Mouse (Mus musculus) adipocyte (in vitro differentiated cells): ENCODE measurements at regions not wholly inside any gene's neighbourhood (a gene's known extent, or its start where the extent isn't known, plus 50 kb on each side); places are given as distances from the start of the nearest gene placed in this dataset.
A peak's percentile ranks its signal among the peaks of the same experiment; 100 is the strongest.

ENCODE experiments used
- DNase-seq: peaks from one replicate; pipeline ENCODE4 v3.0.0-alpha.2; 2016; ENCODE audit warnings: low spot score

DNA sequence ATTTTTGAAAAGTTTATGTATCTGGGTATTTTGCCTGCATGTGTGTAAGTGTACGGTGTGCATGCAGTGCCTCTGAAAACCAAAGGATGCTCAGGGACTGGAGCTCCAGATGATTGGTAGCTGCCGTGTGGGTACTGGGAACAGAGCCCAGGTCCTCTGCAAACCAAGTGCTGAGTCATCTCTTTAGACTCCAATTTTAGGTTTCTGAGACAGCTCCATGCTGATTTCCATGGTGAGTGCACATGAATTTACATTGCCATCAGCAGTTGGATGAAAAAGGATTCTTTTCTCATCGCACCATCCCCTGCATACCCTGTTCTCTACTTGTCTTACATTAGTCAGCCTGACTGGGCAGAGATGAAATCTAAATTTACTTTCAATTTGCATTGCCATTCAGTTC is 122.1 kb upstream of the Otogl start:
- DNase-seq, result peak; percentile 12

DNA sequence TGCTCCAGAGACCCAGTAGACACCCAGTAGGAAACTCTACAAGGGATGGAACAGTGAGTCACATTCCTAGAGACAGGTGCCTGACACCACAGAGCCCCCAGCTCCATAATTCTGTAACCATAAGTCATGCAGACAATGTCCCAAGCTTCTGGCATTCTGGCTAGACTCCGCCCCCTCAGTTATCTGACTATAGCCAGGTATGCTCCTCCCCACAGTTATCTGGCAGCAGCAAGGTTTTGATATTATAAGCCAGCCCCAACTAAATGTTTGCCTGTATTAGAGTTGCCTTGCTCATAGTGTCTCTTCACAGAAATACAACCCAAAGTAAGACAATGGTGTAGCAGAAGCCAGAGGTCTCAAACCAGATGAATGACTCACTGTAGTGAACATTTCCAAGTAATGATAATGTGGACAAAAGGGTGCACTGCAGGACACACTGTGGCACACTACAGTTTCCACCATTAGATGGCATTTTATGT is 121.4 kb upstream of the Otogl start:
- no peak for DNase-seq

GRCm38 (mm10) chr10:108027506-108027905 is 115.6 kb upstream of the Otogl start:
- no peak for DNase-seq

- DNase-seq, result no peak
Observed at GRCm38 (mm10) chr10:108024227-108024626, 112.3 kb upstream of the Otogl start.

GRCm38 (mm10) chr10:108016552-108016951 is 104.6 kb upstream of the Otogl start:
- no peak for DNase-seq

DNA sequence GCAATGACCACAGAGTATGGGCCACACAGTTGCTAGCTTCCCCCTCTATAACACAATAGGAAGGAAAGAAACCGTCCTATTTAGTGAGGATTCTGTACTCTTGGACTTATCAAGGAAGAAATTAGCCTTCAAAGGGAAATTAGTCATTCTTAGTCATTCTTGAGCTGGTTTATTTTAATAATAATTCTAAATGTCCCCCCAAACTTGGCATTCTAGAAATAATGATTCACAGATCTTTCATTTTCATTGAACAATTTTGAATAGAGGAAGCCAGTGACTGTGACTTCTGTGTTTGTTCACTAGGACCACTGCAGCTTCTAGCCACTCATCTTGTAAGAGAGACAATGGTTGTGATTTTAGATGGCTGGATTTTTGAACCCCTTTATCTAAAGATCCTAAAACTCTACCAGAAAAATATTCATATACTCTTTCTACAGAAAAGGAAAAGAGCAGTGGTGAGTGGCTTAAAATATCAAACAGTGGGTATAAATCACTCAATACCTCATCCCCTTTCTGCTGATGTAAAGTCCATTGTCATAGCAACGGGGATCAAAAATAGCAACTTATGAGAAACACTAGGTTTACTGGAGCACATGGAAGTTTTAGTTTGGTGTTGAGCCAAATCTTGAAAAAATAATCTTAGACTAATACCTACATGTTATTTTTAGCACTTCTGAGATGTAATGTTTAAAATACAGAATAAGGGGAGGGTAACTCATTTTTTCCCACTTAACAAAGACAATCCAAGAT is 83.1 kb upstream of the Otogl start:
- no peak for DNase-seq

DNA sequence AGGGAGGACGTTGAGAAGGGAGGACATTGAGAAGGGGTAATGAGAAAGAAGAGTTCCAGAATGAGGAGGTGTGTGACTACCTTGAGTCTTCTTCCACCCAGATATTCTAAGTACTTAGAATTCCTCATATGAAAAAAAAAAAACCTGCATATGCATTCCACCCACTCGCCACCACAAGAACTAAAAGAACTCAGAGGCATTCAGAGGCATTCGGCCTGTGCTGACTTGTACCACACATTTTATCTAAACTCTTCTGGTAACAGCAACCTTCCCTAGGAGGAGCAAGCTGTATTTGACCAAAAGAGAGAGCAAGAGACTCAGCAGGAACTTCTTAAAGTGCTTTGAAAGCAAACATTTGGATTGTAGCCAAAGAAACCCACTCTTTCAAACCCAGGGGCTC is 80.7 kb upstream of the Otogl start:
- no peak for DNase-seq

DNA sequence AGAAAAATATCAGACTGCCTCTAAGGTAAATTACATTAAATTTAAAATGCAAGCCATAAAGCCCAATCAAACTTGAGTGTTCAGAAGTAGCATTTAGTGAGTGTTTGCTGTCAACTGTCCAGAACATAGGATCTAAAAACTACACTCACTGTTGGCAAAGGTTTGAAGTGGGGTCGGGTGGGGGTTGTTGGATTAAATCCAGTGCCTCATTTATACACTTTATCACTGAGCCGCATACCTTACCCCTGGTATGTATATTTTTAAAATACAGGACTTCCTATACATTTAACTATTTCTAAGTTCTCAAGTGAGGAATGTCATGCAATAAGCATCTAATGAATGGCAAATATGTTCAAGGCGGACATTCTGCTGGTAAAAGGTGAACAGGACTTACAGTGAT is 78.6 kb upstream of the Otogl start:
- DNase-seq, result no peak

DNA sequence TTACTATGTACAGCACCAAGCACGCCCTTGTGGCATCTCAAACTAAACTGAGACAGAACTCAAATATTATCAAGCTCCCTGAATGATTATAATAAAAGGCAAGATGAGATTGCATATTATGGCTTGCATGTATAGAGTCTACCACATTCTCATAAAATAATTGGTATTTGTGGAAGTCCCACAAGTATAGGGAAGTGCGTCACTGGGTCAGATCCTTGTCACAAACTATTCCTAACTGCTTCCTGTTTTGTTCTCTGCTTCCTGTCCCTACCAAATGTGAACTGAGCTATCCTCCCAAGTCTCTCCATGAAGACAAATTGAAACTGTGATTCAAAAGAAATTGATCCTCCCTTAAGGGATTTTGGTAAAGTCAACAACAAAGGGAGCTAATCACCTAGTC is 78.0 kb upstream of the Otogl start:
- DNase-seq, result no peak

- DNase-seq, result no peak
Observed at GRCm38 (mm10) chr10:107982632-107983031, 70.7 kb upstream of the Otogl start.

GRCm38 (mm10) chr10:107982082-107982481 is 70.1 kb upstream of the Otogl start:
- no peak for DNase-seq

GRCm38 (mm10) chr10:107976392-107976965 is 64.5 kb upstream of the Otogl start:
- no peak for DNase-seq

GRCm38 (mm10) chr10:107971748-107972147 is 59.8 kb upstream of the Otogl start:
- no peak for DNase-seq

GRCm38 (mm10) chr10:107966996-107967395 is 55.1 kb upstream of the Otogl start:
- peak; percentile 12 for DNase-seq

DNA sequence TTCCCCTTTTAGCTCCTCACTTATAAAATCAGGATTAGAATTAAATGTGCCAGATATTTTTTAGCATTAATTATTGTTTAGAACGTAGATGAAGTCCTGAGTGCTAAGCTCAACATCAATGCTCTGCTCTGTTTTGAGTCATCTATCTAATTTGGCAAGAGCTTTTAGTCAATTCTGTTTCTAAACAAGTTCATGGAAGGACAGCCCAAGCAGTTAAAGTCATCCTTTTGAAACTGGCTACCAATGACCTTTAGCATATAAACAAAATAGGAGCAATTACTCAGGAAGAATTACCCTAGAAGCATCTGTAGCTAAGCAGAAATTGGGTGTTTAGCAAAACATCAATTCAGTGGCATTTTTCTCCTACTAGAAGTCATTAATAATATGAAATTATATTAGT is 52.1 kb upstream of the Otogl start:
- DNase-seq, result peak; percentile 18

DNA sequence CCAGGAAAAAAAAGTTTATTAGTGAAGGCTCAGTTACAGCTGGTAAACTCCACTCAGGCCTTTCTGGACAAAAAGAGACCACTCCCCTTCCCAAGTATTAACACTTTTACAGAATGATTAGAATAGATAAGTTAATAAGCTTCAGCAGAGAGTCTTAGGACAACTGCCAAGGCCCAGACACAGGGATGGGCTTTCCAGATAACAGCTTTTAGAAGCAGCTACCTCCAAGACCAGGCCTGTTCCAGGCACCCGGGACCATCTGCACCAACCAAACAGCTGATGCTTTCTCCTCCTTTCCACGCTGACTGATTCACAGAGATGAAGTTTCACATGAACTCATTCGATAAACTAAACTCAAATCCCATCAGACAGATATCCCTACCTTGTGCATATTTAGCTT is 50.2 kb upstream of the Otogl start:
- DNase-seq, result no peak
